Mouse (Mus musculus): ENCODE data around the gene Tmem269.

DNA sequence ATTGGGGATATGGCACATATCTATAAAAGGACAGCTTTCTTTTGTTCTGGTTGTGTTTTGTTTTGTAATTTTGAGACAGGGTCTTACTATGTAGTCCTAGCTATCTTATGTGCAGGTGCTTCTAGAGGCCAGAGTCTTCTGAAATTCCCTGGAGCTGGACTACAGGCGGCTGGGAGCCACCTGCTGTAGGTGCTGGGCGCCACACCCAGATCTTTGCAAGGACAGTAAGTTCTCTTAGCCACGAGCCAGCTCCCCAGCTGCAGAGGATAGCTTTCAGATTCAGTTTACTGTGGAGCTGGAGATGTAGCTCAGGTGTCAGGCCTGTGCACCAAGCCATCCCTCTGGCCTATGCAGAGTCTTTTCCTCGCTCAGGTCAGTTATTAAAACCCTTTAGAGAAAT, 50.9 kb downstream of the Tmem269 start:
- TF ChIP-seq GATA1 (IDR thresholded peaks at IDR 0.05; ENCODE audit: low read length) (no peak), TAL1 (IDR thresholded peaks at IDR 0.05; ENCODE audit: low read length) (no peak)
